Mouse (Mus musculus) midbrain, embryonic 12.5 days (tissue): ENCODE measurements at regions not wholly inside any gene's neighbourhood (a gene's known extent, or its start where the extent isn't known, plus 50 kb on each side); places are given as distances from the start of the nearest gene placed in this dataset.

Source experiments
- ATAC-seq: fragments of 200-750 bp; cut with Nextera tagmentation; 2 replicates; pipeline ENCODE4 v1.8.0; 2017; ENCODE audit warnings: low read depth, moderate TSS enrichment, moderate library complexity; ENCODE audit not compliant: low FRiP score
- H3K27ac ChIP-seq: fragments of 300-500 bp; sonication (generic); replicated peaks from 2 replicates; pipeline ENCODE4 v1.5.1; 2016; ENCODE audit warnings: mild to moderate bottlenecking
- H3K27me3 ChIP-seq: fragments of 300-500 bp; sonication (generic); 2 replicates; pipeline ENCODE4 v1.6.1; 2016; ENCODE audit warnings: mild to moderate bottlenecking
- H3K36me3 ChIP-seq: fragments of 300-500 bp; sonication (generic); 2 replicates; pipeline ENCODE4 v1.6.1; 2016
- H3K4me1 ChIP-seq: fragments of 300-500 bp; sonication (generic); 2 replicates; pipeline ENCODE4 v1.6.1; 2016
- H3K4me2 ChIP-seq: fragments of 300-500 bp; sonication (generic); replicated peaks from 2 replicates; pipeline ENCODE4 v1.6.1; 2016; ENCODE audit warnings: mild to moderate bottlenecking, moderate library complexity
- H3K4me3 ChIP-seq: fragments of 300-500 bp; sonication (generic); 2 replicates; pipeline ENCODE4 v1.5.1; 2016; ENCODE audit warnings: mild to moderate bottlenecking
- H3K9ac ChIP-seq: fragments of 300-500 bp; sonication (generic); replicated peaks from 2 replicates; pipeline ENCODE4 v1.6.1; 2016; ENCODE audit warnings: mild to moderate bottlenecking, moderate library complexity
- H3K9me3 ChIP-seq: fragments of 300-500 bp; sonication (generic); 2 replicates; pipeline ENCODE4 v1.6.1; 2016; ENCODE audit warnings: mild to moderate bottlenecking
- WGBS: fragments of 180-500 bp; shearing (Covaris S2); methylation state at CpG from one replicate; pipeline ENCODE4 v1.1.7; 2016; 5-methylcytosine and 5-hydroxymethylcytosine counted together

- no peaks in the 10 kb centered on the region for H3K36me3 ChIP-seq
- ATAC-seq, result no peak
Measured at GRCm38 (mm10) chr8:29460119-29460518, 2012.6 kb downstream of the Poteg start.

GRCm38 (mm10) chr8:29492931-29493330, 2045.5 kb downstream of the Poteg start:
- no peak overlapping the region for H3K4me3 ChIP-seq
- no peak overlapping the region for H3K27ac ChIP-seq
- no peak overlapping the region for H3K4me2 ChIP-seq
- H3K9me3 ChIP-seq, result no peaks in the 10 kb centered on the region
- ATAC-seq, result no peak
- H3K27me3 ChIP-seq, result no peaks in the 10 kb centered on the region
- no peak overlapping the region for H3K9ac ChIP-seq
- H3K36me3 ChIP-seq, result no peaks in the 10 kb centered on the region
- WGBS, result 85% methylated on average over 2 of the region's 2 CpGs
- H3K4me1 ChIP-seq, result no peaks in the 10 kb centered on the region

More at GRCm38 (mm10) chr8:29460119-29460518, 2012.6 kb downstream of the Poteg start:
- Histone ChIP-seq H3K9ac (no peak overlapping the region), H3K9me3 (no peaks in the 10 kb centered on the region), H3K27ac (no peak overlapping the region), H3K4me3 (no peak overlapping the region), H3K4me1 (no peaks in the 10 kb centered on the region), H3K27me3 (no peaks in the 10 kb centered on the region), H3K4me2 (no peak overlapping the region)
- 52% methylated on average over 1 of the region's 1 CpGs for WGBS

- Histone ChIP-seq H3K4me2 (no peak overlapping the region), H3K27ac (no peak overlapping the region), H3K4me1 (no peaks in the 10 kb centered on the region), H3K9me3 (no peaks in the 10 kb centered on the region), H3K27me3 (no peaks in the 10 kb centered on the region), H3K9ac (no peak overlapping the region), H3K36me3 (no peaks in the 10 kb centered on the region), H3K4me3 (no peak overlapping the region)
- WGBS, result 85% methylated on average over 1 of the region's 1 CpGs
- ATAC-seq, result no peak
Measured at GRCm38 (mm10) chr8:29527327-29527726, 2079.9 kb downstream of the Poteg start.

- Histone ChIP-seq H3K4me1 (no peaks in the 10 kb centered on the region), H3K9me3 (no peaks in the 10 kb centered on the region), H3K27me3 (no peaks in the 10 kb centered on the region), H3K27ac (no peak overlapping the region), H3K9ac (no peak overlapping the region), H3K4me2 (no peak overlapping the region), H3K4me3 (no peak overlapping the region), H3K36me3 (no peaks in the 10 kb centered on the region)
- ATAC-seq, result no peak
- WGBS, result 70% methylated on average over 4 of the region's 4 CpGs
Measured at GRCm38 (mm10) chr8:29531565-29531964, 2084.1 kb downstream of the Poteg start.

GRCm38 (mm10) chr8:29538016-29538415, 2090.5 kb downstream of the Poteg start:
- 86% methylated on average over 2 of the region's 2 CpGs for WGBS
- H3K4me1 ChIP-seq, result no peaks in the 10 kb centered on the region
- H3K36me3 ChIP-seq, result no peaks in the 10 kb centered on the region
- H3K27me3 ChIP-seq, result no peaks in the 10 kb centered on the region
- H3K4me2 ChIP-seq, result no peak overlapping the region
- no peak overlapping the region for H3K9ac ChIP-seq
- no peak overlapping the region for H3K4me3 ChIP-seq
- ATAC-seq, result no peak
- H3K27ac ChIP-seq, result no peak overlapping the region
- H3K9me3 ChIP-seq, result no peaks in the 10 kb centered on the region

- WGBS, result 77% methylated on average over 3 of the region's 3 CpGs
- Histone ChIP-seq H3K27me3 (no peaks in the 10 kb centered on the region), H3K36me3 (no peaks in the 10 kb centered on the region), H3K4me2 (no peak overlapping the region), H3K9me3 (no peaks in the 10 kb centered on the region), H3K4me3 (no peak overlapping the region), H3K4me1 (no peaks in the 10 kb centered on the region), H3K9ac (no peak overlapping the region), H3K27ac (no peak overlapping the region)
- ATAC-seq, result no peak
Measured at GRCm38 (mm10) chr8:29539856-29540255, 2092.4 kb downstream of the Poteg start.

GRCm38 (mm10) chr8:29544142-29544541, 2096.7 kb downstream of the Poteg start:
- ATAC-seq, result no peak
- Histone ChIP-seq H3K4me1 (no peaks in the 10 kb centered on the region), H3K9ac (no peak overlapping the region), H3K27ac (no peak overlapping the region), H3K36me3 (no peaks in the 10 kb centered on the region), H3K9me3 (no peaks in the 10 kb centered on the region), H3K27me3 (no peaks in the 10 kb centered on the region), H3K4me3 (no peak overlapping the region), H3K4me2 (no peak overlapping the region)
- 57% methylated on average over 5 of the region's 5 CpGs for WGBS

GRCm38 (mm10) chr8:29585671-29586070, 2138.2 kb downstream of the Poteg start:
- Histone ChIP-seq H3K9me3 (no peaks in the 10 kb centered on the region), H3K4me1 (no peaks in the 10 kb centered on the region), H3K27ac (no peak overlapping the region), H3K4me2 (no peak overlapping the region), H3K4me3 (no peak overlapping the region), H3K27me3 (no peaks in the 10 kb centered on the region), H3K9ac (no peak overlapping the region), H3K36me3 (no peaks in the 10 kb centered on the region)
- WGBS, result 90% methylated on average over 6 of the region's 6 CpGs
- no peak for ATAC-seq

- no peak for ATAC-seq
- WGBS, result 87% methylated on average over 9 of the region's 9 CpGs
- no peaks in the 10 kb centered on the region for H3K27me3 ChIP-seq
- no peaks in the 10 kb centered on the region for H3K36me3 ChIP-seq
- no peak overlapping the region for H3K4me3 ChIP-seq
- no peaks in the 10 kb centered on the region for H3K4me1 ChIP-seq
- H3K9ac ChIP-seq, result no peak overlapping the region
- no peak overlapping the region for H3K4me2 ChIP-seq
- no peak overlapping the region for H3K27ac ChIP-seq
- no peaks in the 10 kb centered on the region for H3K9me3 ChIP-seq
Measured at GRCm38 (mm10) chr8:29594129-29594528, 2146.7 kb downstream of the Poteg start.

- Histone ChIP-seq H3K36me3 (no peaks in the 10 kb centered on the region), H3K9ac (no peak overlapping the region), H3K4me3 (no peak overlapping the region), H3K4me1 (no peaks in the 10 kb centered on the region), H3K4me2 (no peak overlapping the region), H3K27me3 (no peaks in the 10 kb centered on the region), H3K9me3 (no peaks in the 10 kb centered on the region), H3K27ac (no peak overlapping the region)
- no peak for ATAC-seq
- 79% methylated on average over 7 of the region's 7 CpGs for WGBS
Measured at GRCm38 (mm10) chr8:29614098-29614497, 2166.6 kb downstream of the Poteg start.

- 0 out of 2 replicates have a peak, but pooled peaks have one; percentile 27 for ATAC-seq
- no peaks in the 10 kb centered on the region for H3K9me3 ChIP-seq
- no peaks in the 10 kb centered on the region for H3K27me3 ChIP-seq
- WGBS, result 78% methylated on average over 3 of the region's 3 CpGs
- no peaks in the 10 kb centered on the region for H3K4me1 ChIP-seq
- no peaks in the 10 kb centered on the region for H3K36me3 ChIP-seq
- no peak overlapping the region for H3K27ac ChIP-seq
- no peak overlapping the region for H3K9ac ChIP-seq
- no peak overlapping the region for H3K4me3 ChIP-seq
- no peak overlapping the region for H3K4me2 ChIP-seq
Measured at GRCm38 (mm10) chr8:29661616-29662015, 2214.1 kb downstream of the Poteg start.

GRCm38 (mm10) chr8:29675870-29676269, 2228.4 kb downstream of the Poteg start:
- Histone ChIP-seq H3K4me1 (no peaks in the 10 kb centered on the region), H3K27me3 (no peaks in the 10 kb centered on the region), H3K36me3 (no peaks in the 10 kb centered on the region), H3K9ac (no peak overlapping the region), H3K27ac (no peak overlapping the region), H3K4me3 (no peak overlapping the region), H3K4me2 (no peak overlapping the region), H3K9me3 (no peaks in the 10 kb centered on the region)
- ATAC-seq, result no peak
- WGBS, result 78% methylated on average over 3 of the region's 3 CpGs

- no peak overlapping the region for H3K27ac ChIP-seq
- H3K4me3 ChIP-seq, result no peak overlapping the region
- no peaks in the 10 kb centered on the region for H3K9me3 ChIP-seq
- WGBS, result 36% methylated on average over 1 of the region's 1 CpGs
- no peak overlapping the region for H3K4me2 ChIP-seq
- H3K4me1 ChIP-seq, result no peaks in the 10 kb centered on the region
- no peak for ATAC-seq
- H3K9ac ChIP-seq, result no peak overlapping the region
- H3K36me3 ChIP-seq, result no peaks in the 10 kb centered on the region
- H3K27me3 ChIP-seq, result no peaks in the 10 kb centered on the region
Measured at GRCm38 (mm10) chr8:29683340-29683739, 2235.9 kb downstream of the Poteg start.
